ENCODE assay signal across 35 mouse cellular contexts in the genomic region with DNA sequence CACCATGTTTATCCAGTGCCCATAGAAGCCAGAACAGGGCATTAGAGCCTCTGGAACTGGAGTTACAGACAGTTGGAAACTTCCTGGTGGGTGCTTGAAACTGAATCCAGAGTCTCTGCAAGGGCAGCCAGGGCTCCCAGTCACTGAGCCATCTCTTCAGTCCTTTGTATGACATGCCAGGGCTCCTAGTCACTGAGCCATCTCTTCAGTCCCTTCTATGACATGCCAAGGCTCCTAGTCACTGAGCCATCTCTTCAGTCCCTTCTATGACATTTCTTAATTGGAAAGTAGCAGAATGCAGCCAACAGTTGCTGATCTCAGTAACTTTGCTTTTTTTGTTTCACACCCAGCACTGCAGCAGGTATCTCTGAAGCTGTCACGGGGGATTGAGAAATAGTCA. TPM values are rescaled to one million over a fixed set of nuclear protein-coding genes. Genes with fewer than 3 reads are reported as not detected.
"Had no signal": no experiment of that assay in that cellular context is flagged by ENCODE, and none has a peak within 500 bp of the region (broad histone marks: within the 10 kb centered on the region; RNA-seq: fewer than 3 reads in every experiment).

No protein-coding gene starts in this region.

- H3K4me1 ChIP-seq: hindbrain, embryonic 10.5 days; hindbrain, embryonic 12.5 days; limb, embryonic 13.5 days; limb, embryonic 15.5 days had no signal

- H3K27ac ChIP-seq: gastrocnemius, adult 2 months; heart, adult 2 months; heart, embryonic 13.5 days; heart, embryonic 15.5 days; hindbrain, embryonic 10.5 days; hindbrain, embryonic 12.5 days; hindbrain, embryonic 14.5 days; layer of hippocampus, adult 2 months; left cerebral cortex, adult 2 months; limb, embryonic 13.5 days; limb, embryonic 15.5 days; liver, embryonic 14.5 days had no signal

- H3K36me3 ChIP-seq: heart, embryonic 13.5 days; heart, embryonic 15.5 days; hindbrain, embryonic 10.5 days; hindbrain, embryonic 12.5 days; limb, embryonic 13.5 days; limb, embryonic 15.5 days had no signal

- H3K9ac ChIP-seq: heart, embryonic 13.5 days; heart, embryonic 15.5 days; hindbrain, embryonic 12.5 days; hindbrain, embryonic 14.5 days; limb, embryonic 13.5 days; limb, embryonic 15.5 days; liver, embryonic 14.5 days had no signal

- DNase-seq: gastrocnemius, adult 2 months; gastrocnemius, postnatal 10 days; gastrocnemius, postnatal 25 days; heart, adult 2 months; heart, postnatal 14 days; heart, postnatal 4 days; kidney, adult 18-20 months; kidney, adult 8-10 months; kidney, postnatal 10 days; kidney, postnatal 25 days; kidney, postnatal 4 days; left cerebral cortex, postnatal 4 days; lung, adult 18-20 months had no signal

- H3K4me2 ChIP-seq: heart, embryonic 11.5 days; heart, embryonic 13.5 days; heart, embryonic 15.5 days; hindbrain, embryonic 12.5 days; hindbrain, embryonic 14.5 days; limb, embryonic 13.5 days; limb, embryonic 15.5 days had no signal

- H3K9me3 ChIP-seq: heart, embryonic 15.5 days; hindbrain, embryonic 12.5 days; limb, embryonic 13.5 days; limb, embryonic 15.5 days had no signal

- ATAC-seq: hindbrain, embryonic 16.5 days; inflammation-experienced regulatory T-cells, adult 6 months; intestine, postnatal 0 days had no signal

- H3K4me3 ChIP-seq: gastrocnemius, adult 2 months; heart, adult 2 months; heart, embryonic 13.5 days; heart, embryonic 15.5 days; hindbrain, embryonic 10.5 days; hindbrain, embryonic 12.5 days; layer of hippocampus, adult 2 months; left cerebral cortex, adult 2 months; limb, embryonic 13.5 days; limb, embryonic 15.5 days had no signal

- H3K27me3 ChIP-seq: heart, embryonic 13.5 days; heart, embryonic 15.5 days; hindbrain, embryonic 12.5 days; limb, embryonic 13.5 days; limb, embryonic 15.5 days had no signal

RNA-seq across cellular contexts. Expression of a gene that starts 20.0 kb away (rescaled TPM):
- total RNA-seq: gastrocnemius, adult 2 months; gastrocnemius, postnatal 10 days; gastrocnemius, postnatal 25 days; granulocyte monocyte progenitor cell, adult 5-6 weeks; layer of hippocampus, adult 2 months; layer of hippocampus, postnatal 10 days; layer of hippocampus, postnatal 25 days; left cerebral cortex, adult 2 months; left cerebral cortex, postnatal 10 days; left cerebral cortex, postnatal 25 days; left cerebral cortex, postnatal 4 days had no signal
- polyA plus RNA-seq: frontal cortex, adult 2 months; hindbrain, embryonic 14.5 days; hindbrain, embryonic 16.5 days; inflammation-experienced regulatory T-cells, adult 6 months; kidney, embryonic 14.5 days; limb, embryonic 13.5 days; limb, embryonic 15.5 days had no signal

RNA-seq across cellular contexts. Expression of a gene that starts 58.2 kb away (rescaled TPM):
- polyA plus RNA-seq: inflammation-experienced regulatory T-cells, adult 6 months; liver, adult 2 months had no signal
